Mouse (Mus musculus) midbrain, embryonic 11.5 days (tissue): ENCODE measurements around the gene Myl6. TPM values are rescaled to one million over a fixed set of nuclear protein-coding genes. Genes with fewer than 3 reads are reported as not detected.
"Not testable (repeated sequence)": the region's sequence is repeated elsewhere in the genome, so short reads cannot be mapped to it uniquely, and the experiment has no call there.

Source experiments
- ATAC-seq: fragments of 200-750 bp; cut with Nextera tagmentation; 2 replicates; pipeline ENCODE4 v1.8.0; 2017; ENCODE audit warnings: moderate TSS enrichment, moderate library complexity; ENCODE audit not compliant: low FRiP score
- DNase-seq: peaks from one replicate; pipeline ENCODE4 v3.0.0; 2015; ENCODE audit warnings: low spot score; ENCODE audit errors: missing footprints
- H3K27ac ChIP-seq: fragments of 300-500 bp; sonication (generic); 2 replicates; pipeline ENCODE4 v1.5.1; 2014; ENCODE audit warnings: low read depth, low read length
- H3K27me3 ChIP-seq: fragments of 300-500 bp; sonication (generic); 2 replicates; pipeline ENCODE4 v1.6.1; 2014; ENCODE audit warnings: mild to moderate bottlenecking, low read length, moderate library complexity, mixed read lengths; ENCODE audit not compliant: control insufficient read depth, insufficient read depth
- H3K36me3 ChIP-seq: fragments of 300-500 bp; sonication (generic); 2 replicates; pipeline ENCODE4 v1.6.1; 2014; ENCODE audit warnings: mild to moderate bottlenecking, low read length, moderate library complexity, mixed read lengths; ENCODE audit not compliant: control insufficient read depth, insufficient read depth
- H3K4me1 ChIP-seq: fragments of 300-500 bp; sonication (generic); 2 replicates; pipeline ENCODE4 v1.6.1; 2014; ENCODE audit warnings: low read length; ENCODE audit not compliant: control insufficient read depth, insufficient read depth
- H3K4me2 ChIP-seq: fragments of 300-500 bp; sonication (generic); 2 replicates; pipeline ENCODE4 v1.6.1; 2014; ENCODE audit warnings: mild to moderate bottlenecking, moderate library complexity
- H3K4me3 ChIP-seq: fragments of 300-500 bp; sonication (generic); 2 replicates; pipeline ENCODE4 v1.5.1; 2014; ENCODE audit warnings: low read depth, low read length
- H3K9ac ChIP-seq: fragments of 300-500 bp; sonication (generic); 2 replicates; pipeline ENCODE4 v1.6.1; 2014; ENCODE audit warnings: low read length
- H3K9me3 ChIP-seq: fragments of 300-500 bp; sonication (generic); 2 replicates; pipeline ENCODE4 v1.6.1; 2016; ENCODE audit warnings: low read length; ENCODE audit not compliant: control insufficient read depth
- WGBS: fragments of 180-500 bp; shearing (Covaris S2); extraction: QIAGEN DNeasy Blood & Tissue Kit; methylation state at CpG from one replicate; pipeline ENCODE4 v1.1.7; 2014; 5-methylcytosine and 5-hydroxymethylcytosine counted together
- polyA plus RNA-seq: library from polyadenylated mRNA; unstranded; fragments of >200 nt; fragmentation: Nextera tagmentation; extraction: Ambion mirVana; gene quantifications from 2 replicates; pipeline ENCODE4 v1.2.1, GENCODE M21; 2014

Myl6 gene
- polyA plus RNA-seq, 1 experiment from 2014 or later = 746 TPM

GRCm38 (mm10) chr10:128515044-128515443 lies 21.1 kb upstream of the Myl6 start:
- no peak overlapping the region for H3K9ac ChIP-seq
- no peak overlapping the region for H3K4me3 ChIP-seq
- DNase-seq (no peak), ATAC-seq (no peak)
- no peaks in the 10 kb centered on the region for H3K4me1 ChIP-seq
- H3K36me3 ChIP-seq = no peaks in the 10 kb centered on the region; the same call in 1 of the 2 replicates
- WGBS = 81% methylated on average over 4 of the region's 4 CpGs
- no peak overlapping the region for H3K4me2 ChIP-seq
- H3K27ac ChIP-seq = no peak overlapping the region
- H3K27me3 ChIP-seq = peaks cover 21% of the 10 kb centered on the region
- no peaks in the 10 kb centered on the region for H3K9me3 ChIP-seq

GRCm38 (mm10) chr10:128511761-128512160 lies 17.8 kb upstream of the Myl6 start:
- no peak for ATAC-seq
- no peak overlapping the region for H3K4me3 ChIP-seq
- H3K9ac ChIP-seq = no peak overlapping the region
- H3K4me1 ChIP-seq = no peaks in the 10 kb centered on the region
- no peak overlapping the region for H3K4me2 ChIP-seq
- no peaks in the 10 kb centered on the region for H3K36me3 ChIP-seq
- H3K9me3 ChIP-seq = no peaks in the 10 kb centered on the region
- WGBS = 83% methylated on average over 12 of the region's 12 CpGs
- no peak overlapping the region for H3K27ac ChIP-seq
- peaks cover 13% of the 10 kb centered on the region for H3K27me3 ChIP-seq
- no peak for DNase-seq

DNA sequence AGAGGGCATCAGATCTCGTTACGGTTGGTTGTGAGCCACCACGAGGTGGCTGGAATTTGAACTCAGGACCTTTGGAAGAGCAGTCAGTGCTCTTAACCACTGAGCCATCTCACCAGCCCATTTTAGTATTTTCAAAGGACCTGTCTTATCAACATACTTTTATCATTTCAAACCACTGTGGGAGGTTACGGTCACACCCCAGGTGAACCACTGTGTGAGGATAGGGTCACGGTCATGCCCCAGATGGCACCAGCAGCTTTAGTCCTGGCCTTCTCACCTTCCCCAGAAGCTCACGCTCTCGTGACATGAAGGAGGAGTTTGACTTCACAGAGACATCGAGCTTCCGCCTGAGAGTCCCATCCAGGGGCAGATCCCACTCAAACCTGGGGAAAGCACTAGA lies 17.2 kb upstream of the Myl6 start:
- Histone ChIP-seq H3K4me2 (no peak overlapping the region), H3K36me3 (no peaks in the 10 kb centered on the region), H3K4me1 (no peaks in the 10 kb centered on the region), H3K27ac (no peak overlapping the region), H3K9ac (no peak overlapping the region), H3K4me3 (no peak overlapping the region), H3K27me3 (peaks cover 7% of the 10 kb centered on the region), H3K9me3 (no peaks in the 10 kb centered on the region)
- WGBS = 88% methylated on average over 9 of the region's 9 CpGs
- DNase-seq = no peak
- ATAC-seq = no peak

GRCm38 (mm10) chr10:128510301-128510700 lies 16.4 kb upstream of the Myl6 start:
- no peaks in the 10 kb centered on the region for H3K9me3 ChIP-seq
- WGBS = 87% methylated on average over 11 of the region's 11 CpGs

GRCm38 (mm10) chr10:128509831-128510230 lies 15.9 kb upstream of the Myl6 start:
- no peaks in the 10 kb centered on the region for H3K36me3 ChIP-seq
- ATAC-seq (no peak), DNase-seq (no peak)
- 88% methylated on average over 4 of the region's 4 CpGs for WGBS
- no peak overlapping the region for H3K4me2 ChIP-seq
- H3K27ac ChIP-seq = no peak overlapping the region
- no peak overlapping the region for H3K4me3 ChIP-seq
- no peaks in the 10 kb centered on the region for H3K27me3 ChIP-seq
- no peaks in the 10 kb centered on the region for H3K4me1 ChIP-seq
- no peaks in the 10 kb centered on the region for H3K9me3 ChIP-seq
- no peak overlapping the region for H3K9ac ChIP-seq

More at GRCm38 (mm10) chr10:128510301-128510700, 16.4 kb upstream of the Myl6 start:
- DNase-seq (no peak), ATAC-seq (no peak)
- no peaks in the 10 kb centered on the region for H3K27me3 ChIP-seq
- H3K4me2 ChIP-seq = no peak overlapping the region
- no peaks in the 10 kb centered on the region for H3K36me3 ChIP-seq
- H3K27ac ChIP-seq = no peak overlapping the region
- H3K4me1 ChIP-seq = no peaks in the 10 kb centered on the region
- H3K9ac ChIP-seq = no peak overlapping the region
- H3K4me3 ChIP-seq = no peak overlapping the region

DNA sequence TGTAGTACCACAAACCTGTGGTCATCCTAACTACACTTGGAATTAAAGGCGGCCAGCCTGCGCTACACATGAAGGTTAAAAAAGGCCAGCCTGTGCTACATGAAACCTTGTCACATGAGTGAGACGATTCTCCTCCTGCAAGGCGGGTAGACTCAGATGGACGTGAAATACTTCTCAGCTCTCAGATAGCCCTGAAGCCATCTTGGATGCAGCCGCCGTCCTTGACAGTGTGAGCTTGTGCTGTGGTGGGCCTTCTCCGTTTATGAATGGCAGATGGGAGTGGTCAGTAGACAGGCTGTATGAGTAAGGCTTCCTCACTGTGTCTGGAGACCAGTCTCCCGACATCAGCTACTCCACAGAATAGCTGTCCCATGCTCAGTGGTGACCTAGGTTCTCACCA lies 15.3 kb upstream of the Myl6 start:
- ATAC-seq = no peak
- Histone ChIP-seq H3K27me3 (no peaks in the 10 kb centered on the region), H3K27ac (no peak overlapping the region), H3K4me1 (no peaks in the 10 kb centered on the region), H3K9ac (no peak overlapping the region), H3K9me3 (no peaks in the 10 kb centered on the region), H3K4me3 (no peak overlapping the region), H3K4me2 (no peak overlapping the region), H3K36me3 (no peaks in the 10 kb centered on the region)
- WGBS = 90% methylated on average over 9 of the region's 9 CpGs
- DNase-seq = no peak

GRCm38 (mm10) chr10:128508260-128508659 lies 14.3 kb upstream of the Myl6 start:
- Histone ChIP-seq H3K27me3 (no peaks in the 10 kb centered on the region), H3K4me2 (no peak overlapping the region), H3K9ac (no peak overlapping the region), H3K27ac (no peak overlapping the region), H3K4me3 (no peak overlapping the region), H3K4me1 (no peaks in the 10 kb centered on the region), H3K36me3 (no peaks in the 10 kb centered on the region), H3K9me3 (no peaks in the 10 kb centered on the region)
- ATAC-seq (no peak), DNase-seq (no peak)
- whole genome bisulfite sequencing = 88% methylated on average over 9 of the region's 9 CpGs

DNA sequence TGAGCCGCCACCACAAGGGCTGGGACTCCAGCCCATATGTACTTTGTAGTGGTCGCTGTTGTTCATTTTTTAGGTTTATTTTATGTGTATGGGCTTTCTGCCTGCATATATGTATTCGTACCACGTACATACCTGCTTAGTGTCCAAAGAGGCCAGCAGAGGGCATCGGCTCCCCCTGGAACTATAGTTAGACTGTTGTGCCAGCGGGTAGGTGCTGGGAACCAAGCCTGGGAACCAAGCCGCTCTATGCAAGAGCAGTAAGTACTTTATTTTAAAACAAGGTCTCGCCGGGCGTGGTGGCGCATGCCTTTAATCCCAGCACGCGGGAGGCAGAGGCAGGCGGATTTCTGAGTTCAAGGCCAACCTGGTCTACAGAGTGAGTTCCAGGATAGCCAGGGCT lies 12.0 kb upstream of the Myl6 start:
- H3K27me3 ChIP-seq = no peaks in the 10 kb centered on the region
- ATAC-seq (no peak), DNase-seq (no peak)
- H3K9ac ChIP-seq = no peak overlapping the region
- no peaks in the 10 kb centered on the region for H3K36me3 ChIP-seq
- no peak overlapping the region for H3K4me3 ChIP-seq
- no peaks in the 10 kb centered on the region for H3K9me3 ChIP-seq
- no peak overlapping the region for H3K27ac ChIP-seq
- H3K4me2 ChIP-seq = no peak overlapping the region
- no peaks in the 10 kb centered on the region for H3K4me1 ChIP-seq
- WGBS = 94% methylated on average over 14 of the region's 14 CpGs

GRCm38 (mm10) chr10:128505371-128505667 lies 11.4 kb upstream of the Myl6 start:
- not testable (repeated sequence) for H3K27ac ChIP-seq, H3K4me1 ChIP-seq, ATAC-seq, H3K27me3 ChIP-seq, DNase-seq, H3K9me3 ChIP-seq, H3K4me2 ChIP-seq, H3K4me3 ChIP-seq, H3K36me3 ChIP-seq, H3K9ac ChIP-seq
- WGBS = 85% methylated on average over 5 of the region's 5 CpGs
